Mouse (Mus musculus): ENCODE measurements around the gene AI661453. TPM values are rescaled to one million over a fixed set of nuclear protein-coding genes. Genes with fewer than 3 reads are reported as not detected.
"Not testable (repeated sequence)": the region's sequence is repeated elsewhere in the genome, so short reads cannot be mapped to it uniquely, and the experiment has no call there.

Gene AI661453
- total RNA-seq, 2 experiments from 2014 or later: 0.19 to 0.52 TPM

DNA sequence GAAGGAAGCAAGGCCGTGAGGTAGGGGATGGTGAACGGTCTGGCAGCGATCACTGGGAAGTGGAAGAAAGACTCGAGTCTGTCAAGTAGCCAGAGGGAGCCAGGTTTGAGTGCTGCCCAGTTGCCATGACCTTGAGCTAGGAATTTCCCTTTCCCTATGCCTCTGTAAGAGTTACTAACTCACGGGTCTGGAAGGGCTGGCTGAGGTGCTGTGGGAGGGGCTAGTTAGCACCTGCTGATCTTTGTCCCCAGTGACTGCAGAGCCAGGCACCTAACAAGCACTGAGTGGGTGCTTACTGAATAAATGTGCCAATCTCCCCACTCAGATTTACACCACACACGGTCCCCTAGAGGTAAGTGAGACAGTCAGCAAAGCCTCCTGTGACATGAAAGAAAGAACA lies 57.2 kb downstream of the AI661453 start:
- no peak for DNase-seq (ENCODE audit: extremely low spot score in 1 of 2, low spot score in 1 of 2)

DNA sequence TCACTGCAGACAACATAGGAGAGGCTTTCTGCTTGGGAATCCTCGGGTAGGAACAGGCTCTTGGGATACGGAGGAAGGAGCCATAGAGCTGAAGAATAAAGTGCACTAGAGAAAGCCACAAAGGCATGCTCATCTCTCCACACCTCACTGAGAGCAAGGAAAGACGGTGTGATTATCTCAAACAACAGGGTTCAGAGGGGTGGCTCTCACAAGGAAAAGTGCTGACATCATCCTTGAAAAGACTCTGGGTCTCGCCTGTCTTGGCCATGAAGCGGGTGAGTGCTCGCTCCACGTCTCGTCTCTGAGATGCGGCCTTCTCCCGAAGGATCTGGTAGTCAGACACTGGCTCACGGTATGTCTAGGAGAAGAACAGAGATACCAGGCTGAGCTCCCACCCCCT lies 57.7 kb downstream of the AI661453 start:
- no peak for DNase-seq (ENCODE audit: extremely low spot score in 1 of 2, low spot score in 1 of 2)

DNA sequence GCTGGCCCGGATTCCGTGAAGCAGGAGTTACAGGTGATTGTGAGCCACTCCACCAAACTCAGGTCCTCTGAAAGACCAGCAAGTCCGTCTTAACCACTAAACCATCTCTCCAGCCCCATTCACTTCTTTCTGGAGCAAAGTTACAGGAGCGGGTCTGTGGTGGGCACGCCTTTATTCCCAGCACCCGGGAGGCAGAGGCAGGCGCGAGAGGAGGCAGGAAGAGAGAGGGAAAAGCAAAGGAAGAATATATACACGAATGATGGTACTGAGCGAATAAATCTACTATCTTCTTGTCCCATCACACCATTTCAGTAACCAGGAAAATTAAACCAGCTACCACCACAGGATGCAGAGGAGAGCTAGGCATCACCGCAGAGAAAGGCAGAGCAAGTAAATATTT lies 65.1 kb downstream of the AI661453 start:
- DNase-seq (ENCODE audit: extremely low spot score in 1 of 2, low spot score in 1 of 2): no peak

DNA sequence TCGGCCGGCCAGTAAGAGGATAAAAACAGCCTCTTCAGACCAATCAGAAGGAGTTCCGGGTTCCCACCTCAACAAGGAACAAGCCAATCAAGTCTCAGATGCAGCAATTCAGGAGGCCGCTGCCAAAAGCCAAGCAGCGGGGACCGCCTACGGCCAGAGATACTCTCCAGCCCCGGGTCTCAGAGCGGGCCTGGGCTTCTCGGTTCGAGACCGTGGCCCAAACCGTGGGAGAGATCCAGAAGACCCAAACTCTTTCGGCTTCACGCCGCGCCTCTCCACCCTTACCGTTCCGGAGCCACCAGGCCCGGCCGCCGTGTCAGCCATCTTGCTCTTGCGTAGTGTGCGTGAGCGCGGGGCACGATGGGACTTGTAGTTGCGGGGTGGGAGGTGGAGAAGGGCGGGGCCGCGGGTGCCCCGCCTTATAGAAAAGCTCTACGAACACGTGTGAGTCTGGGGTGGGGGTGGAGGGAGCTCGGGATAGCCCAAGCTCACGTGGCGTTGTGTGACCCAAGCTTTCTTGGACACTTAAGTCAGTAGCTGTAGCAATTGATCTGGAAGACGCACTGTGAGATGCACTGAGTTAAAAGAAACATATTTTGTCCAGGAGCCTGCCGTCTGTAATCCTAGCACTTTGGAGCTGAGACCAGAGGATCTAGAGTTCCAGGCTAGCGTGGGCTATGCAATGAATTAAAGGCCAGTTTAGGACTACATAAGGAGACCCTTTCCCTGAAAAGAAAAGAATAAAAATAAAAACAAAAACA lies 65.7 kb downstream of the AI661453 start, which contains the start of gene Taf8:
Taf8 (minus strand) TSS at position 347 of the 761 bp plus-strand sequence.
- DNase-seq (ENCODE audit: extremely low spot score in 1 of 2, low spot score in 1 of 2): peak; percentile 84 to 96

DNA sequence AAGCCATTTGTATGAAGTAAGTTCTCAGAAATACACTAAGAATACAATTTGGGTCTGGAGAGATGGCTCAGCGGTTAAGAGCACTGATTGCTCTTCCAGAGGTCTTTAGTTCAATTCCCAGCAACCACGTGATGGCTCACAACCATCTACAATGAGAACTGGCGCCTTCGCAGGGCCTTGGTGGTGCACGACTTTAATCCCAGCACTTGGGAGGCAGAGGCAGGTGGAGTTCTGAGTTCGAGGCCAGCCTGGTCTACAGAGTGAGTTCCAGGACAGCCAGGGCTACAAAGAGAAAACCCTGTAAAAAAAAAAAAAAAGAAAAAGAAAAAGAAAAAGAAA lies 66.3 kb downstream of the AI661453 start:
- DNase-seq (ENCODE audit: extremely low spot score in 1 of 2, low spot score in 1 of 2): not testable (repeated sequence)

DNA sequence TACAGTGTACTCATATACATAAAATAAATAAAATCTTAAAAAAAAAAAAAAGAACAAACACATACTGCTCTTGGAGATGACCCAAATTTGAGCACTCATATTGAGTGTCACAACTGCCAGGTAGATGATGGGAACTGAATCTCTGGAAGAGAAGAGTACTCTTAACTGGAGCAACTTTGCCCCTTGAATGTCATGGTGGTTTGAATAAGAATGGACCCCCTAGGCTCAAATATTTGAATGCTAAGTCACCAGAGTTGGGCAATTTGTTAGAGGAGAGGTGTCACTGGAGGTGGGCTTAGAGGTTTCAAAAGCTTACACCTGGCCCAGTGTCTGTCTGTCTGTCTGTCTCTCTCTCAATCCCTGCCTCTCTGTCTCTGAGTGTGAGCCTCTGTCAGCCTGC lies 67.3 kb downstream of the AI661453 start:
- DNase-seq (ENCODE audit: extremely low spot score in 1 of 2, low spot score in 1 of 2): no peak

DNA sequence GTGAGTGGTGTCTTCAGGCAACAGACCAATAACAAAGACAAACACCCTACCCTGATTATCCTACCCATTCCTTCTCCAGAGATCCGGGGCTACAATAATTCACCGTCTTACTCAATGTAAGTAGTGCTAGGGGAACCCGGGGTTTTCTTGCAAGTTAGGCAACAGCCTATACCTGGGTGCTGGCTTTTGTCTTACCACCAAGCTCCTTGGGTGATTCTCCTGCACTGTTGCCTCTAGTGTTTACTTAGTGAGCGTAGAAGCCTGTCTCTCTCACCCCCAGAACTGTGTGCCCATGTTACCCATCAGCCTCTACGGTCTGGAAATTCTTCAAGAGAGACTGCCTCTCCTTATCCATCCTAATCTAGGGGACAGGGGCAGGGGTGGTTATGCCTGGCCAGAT lies 67.8 kb downstream of the AI661453 start:
- no peak for DNase-seq (ENCODE audit: extremely low spot score in 1 of 2, low spot score in 1 of 2)

DNA sequence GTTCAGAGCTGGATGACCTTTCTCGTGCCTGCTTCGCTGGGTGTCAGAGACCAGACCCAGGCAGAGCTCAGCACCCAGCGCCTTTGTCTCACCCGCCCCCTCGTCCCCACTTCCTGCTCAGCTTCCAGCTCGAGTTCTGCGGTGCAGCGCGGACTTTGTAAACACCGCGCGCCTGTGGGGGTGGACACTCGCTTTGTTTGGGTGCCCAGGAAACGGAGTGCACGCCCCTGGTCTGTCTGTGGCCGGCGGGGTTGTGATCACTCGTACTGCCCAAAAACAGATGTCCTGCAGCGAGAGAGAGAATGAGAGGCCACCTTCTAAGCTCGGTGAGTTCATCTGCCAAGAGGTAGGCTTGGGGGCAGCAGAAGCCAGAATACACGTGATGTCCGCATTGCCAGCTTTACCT lies 68.5 kb downstream of the AI661453 start, which contains the start of gene Ccnd3:
Ccnd3 (plus strand) TSS at position 111 of the 406 bp plus-strand sequence.
- peak in 1 of 2 experiments; percentile 46 for DNase-seq (ENCODE audit: extremely low spot score in 1 of 2, low spot score in 1 of 2)

DNA sequence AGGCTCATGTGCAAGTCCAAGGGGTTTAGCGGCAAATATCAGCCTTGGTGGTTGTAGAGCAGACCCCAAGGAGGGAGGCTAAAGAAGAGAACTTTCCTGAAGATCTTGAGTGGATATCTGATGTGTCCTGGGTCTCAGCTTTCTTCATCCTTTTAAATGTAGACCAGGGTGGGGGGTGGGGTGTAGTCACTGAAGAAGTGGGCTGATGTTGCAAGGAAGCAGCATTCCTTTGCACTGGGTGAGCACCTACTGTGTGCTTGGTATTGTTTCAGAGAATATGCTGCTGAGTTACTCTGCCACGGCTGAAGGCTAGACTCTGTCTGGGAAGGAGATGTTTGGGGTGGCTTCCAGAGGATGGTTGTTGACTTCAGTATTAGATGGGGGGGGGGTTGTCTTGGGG lies 69.2 kb downstream of the AI661453 start:
- DNase-seq (ENCODE audit: extremely low spot score in 1 of 2, low spot score in 1 of 2): no peak

DNA sequence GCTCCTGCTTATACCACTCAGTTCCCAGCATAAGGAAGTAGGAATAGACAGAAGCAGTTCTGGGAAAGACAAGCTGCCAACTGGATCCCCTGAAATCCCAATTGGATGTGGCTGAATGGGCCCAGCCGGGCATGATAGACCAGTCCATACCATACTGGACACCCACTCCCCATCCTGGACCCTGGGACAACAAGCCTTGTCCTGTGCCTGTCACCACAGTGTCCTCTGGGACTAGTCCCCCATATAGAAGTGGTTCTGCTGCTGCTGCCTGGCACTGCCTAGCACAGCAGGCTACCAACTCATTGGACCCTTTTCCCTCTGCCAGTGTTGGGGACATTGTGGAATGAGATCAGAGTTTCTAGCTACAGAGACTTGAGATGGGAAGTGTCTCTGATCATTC lies 69.6 kb downstream of the AI661453 start:
- DNase-seq (ENCODE audit: extremely low spot score in 1 of 2, low spot score in 1 of 2): no peak

DNA sequence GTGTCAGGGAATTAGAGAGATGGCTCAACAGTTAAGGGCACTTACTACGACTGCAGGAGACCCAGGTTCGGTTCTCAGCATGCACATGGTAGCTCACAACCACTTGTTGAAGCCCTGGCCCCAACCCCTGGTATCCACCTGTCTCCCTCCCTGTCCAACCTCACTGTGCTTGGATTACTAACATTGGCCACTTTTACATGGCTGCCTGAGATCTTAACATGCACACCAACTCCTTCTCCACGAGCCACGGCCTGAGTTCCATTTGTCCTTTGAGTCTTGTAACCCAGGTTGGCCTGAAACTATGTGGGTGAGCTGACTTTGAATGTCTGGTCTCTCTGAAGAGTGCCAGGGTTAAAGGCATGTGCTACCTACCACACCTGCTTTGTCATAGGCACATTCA lies 70.3 kb downstream of the AI661453 start:
- DNase-seq (ENCODE audit: extremely low spot score in 1 of 2, low spot score in 1 of 2): no peak

DNA sequence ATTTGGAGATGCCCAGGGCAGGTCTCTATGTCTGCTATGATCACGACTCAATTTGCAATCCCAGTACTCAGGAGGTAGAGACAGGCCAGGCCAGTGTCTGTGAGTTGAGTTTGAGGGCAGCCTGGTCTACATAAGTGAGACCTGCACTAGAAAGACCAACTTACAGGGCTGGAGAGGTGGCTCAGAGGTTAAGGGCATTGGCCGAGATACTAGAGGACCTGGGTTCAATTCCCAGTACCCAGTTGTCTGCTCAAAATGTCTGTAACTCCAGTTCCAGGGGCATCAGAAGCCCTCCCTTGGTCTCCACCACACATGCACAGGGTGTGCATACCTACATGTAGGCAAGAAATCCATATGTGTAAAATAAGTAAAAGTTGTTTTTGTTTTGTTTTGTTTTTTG lies 71.1 kb downstream of the AI661453 start:
- DNase-seq (ENCODE audit: extremely low spot score in 1 of 2, low spot score in 1 of 2): no peak

DNA sequence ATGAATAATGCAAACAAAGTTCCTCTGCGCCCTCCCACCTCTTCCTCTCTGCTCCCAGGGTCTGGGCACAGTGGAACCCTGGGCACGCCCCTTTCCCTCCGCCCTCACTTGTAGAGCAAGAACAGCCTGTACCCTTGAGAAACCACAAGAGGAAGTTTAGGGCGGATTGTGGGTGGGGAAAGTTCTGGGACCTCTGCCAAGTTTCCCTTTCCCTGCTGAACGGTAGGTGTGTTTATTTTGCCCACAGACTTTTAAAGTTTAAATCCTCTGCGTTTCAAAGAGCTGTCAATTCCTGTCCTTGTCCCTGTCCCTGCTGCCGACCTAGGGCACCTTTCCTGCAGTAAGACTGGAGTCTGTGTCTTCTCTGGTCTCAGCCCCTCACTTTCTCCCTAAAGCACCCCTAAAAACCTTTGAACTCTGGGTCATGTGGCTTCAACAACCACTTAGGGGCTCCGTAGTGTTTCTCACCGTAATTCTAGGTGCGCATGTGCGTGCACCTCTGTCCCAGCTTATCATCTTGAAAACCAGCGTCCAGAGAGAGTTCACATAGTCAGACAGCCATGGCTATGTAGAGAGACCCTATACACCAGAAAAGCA lies 71.7 kb downstream of the AI661453 start:
- DNase-seq (ENCODE audit: extremely low spot score in 1 of 2, low spot score in 1 of 2): peak; percentile 28 to 63

DNA sequence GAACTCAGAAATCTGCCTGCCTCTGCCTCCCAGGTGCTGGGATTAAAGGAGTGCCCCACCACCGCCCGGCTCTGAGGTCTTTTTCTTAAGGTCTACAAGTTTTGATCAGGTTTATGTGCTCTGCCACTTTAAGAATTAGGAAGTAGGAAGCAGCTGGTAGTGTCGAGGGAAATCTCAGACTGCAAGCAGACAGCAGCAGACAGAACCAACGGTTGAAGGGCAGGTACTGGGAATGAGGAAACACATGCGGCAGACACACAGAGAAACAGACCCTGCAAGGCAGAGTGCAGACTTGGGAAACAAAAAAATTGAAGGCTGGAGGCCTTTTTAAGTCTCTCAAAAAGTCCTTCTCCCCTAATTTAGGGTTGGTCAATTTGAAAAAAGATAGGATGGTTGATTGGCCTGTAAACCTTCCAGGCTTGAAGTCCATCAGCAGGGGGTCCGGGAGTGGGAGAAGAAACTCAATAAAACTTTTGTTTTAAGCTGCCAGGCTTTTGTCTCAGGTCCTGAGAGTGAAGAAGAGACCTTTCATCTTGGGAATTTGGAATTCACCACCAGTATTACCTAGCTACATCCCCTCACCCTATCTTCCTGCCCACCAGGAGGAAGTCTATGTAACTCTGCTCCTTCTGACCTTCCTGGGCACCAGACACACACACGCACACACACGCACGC lies 72.8 kb downstream of the AI661453 start:
- DNase-seq (ENCODE audit: extremely low spot score in 1 of 2, low spot score in 1 of 2): no peak

DNA sequence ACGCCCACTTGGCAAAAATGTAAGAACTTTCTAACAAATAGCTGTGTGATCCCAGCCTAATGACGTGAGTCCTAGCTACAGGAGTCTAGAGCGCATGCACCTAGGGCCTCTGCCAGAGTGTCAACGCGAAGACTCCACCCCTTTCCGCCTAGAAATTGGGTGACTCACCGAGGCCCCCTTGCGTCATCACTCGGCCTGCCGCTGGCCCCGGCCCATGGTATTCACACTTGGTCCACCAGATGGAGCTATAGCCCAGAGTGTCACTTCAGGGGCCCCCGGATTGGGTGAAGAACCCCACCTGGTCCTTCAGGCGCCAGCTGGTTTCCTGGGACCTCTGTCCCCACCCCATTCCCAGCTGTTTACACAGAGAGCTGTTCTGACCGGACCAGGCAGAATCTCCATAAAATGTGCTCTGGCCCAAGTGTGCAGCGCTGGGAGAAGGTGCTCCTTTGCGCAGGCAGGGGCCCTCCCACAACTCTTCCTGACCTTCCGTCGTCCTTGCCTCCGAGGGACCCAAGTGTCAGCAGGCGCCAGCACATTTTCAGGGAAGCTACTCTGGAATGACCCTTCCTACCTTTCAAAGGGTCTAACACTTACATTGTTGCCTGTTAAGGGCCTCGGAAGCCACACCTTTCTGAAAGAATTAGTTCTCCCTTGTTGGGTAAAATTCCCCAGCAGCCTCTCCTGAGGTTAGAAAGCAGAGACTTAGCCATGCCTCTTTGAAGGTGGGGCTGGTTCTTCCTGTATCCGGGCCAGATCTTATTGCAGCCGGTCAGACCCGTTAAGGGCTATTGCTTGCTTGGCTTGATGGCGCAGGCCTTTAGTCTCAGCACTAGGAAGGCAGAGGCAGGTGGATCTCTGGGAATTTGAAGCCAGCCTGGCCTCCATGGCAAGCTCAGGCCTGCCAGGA lies 75.0 kb downstream of the AI661453 start:
- DNase-seq (ENCODE audit: extremely low spot score in 1 of 2, low spot score in 1 of 2): peak; percentile 97

DNA sequence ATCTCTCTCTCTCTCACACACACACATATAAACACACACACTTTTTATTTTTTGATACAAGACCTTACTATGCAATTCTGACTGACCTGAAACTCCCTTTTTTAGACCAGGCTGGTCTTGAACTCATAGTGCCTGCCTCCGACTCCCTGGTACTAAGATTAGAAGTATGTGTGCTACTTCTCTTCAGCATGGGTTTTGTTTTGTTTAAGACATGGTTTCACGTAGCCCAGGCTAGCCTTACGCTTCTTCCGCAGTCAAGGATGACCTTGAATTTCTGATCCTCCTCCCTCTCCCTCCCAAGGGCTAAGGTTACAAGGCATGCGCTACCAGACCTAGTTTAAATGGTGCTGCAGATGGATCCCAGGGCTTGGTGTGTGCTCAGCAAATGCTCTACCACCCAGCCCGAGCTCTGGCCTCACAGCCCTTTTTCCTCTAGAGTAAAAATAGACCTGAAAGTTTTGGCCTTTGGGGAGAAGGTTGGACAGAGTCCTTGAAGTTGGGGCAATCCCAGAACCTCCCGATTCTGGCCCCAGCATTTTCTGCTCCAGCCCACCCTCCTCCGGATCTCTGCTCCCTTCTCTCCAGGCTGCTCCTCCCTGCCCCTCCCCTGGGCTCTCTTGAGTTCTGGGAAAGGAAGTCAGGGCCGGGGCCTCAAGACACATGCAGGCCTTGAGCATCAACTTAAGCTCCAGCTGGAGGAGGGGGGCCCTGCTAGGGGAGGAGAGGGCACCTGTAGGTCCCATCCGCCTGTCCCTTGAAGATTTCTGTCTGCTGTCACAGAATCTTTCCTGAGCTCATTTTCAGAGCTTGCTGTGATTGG lies 76.8 kb downstream of the AI661453 start:
- DNase-seq (ENCODE audit: extremely low spot score in 1 of 2, low spot score in 1 of 2): no peak

DNA sequence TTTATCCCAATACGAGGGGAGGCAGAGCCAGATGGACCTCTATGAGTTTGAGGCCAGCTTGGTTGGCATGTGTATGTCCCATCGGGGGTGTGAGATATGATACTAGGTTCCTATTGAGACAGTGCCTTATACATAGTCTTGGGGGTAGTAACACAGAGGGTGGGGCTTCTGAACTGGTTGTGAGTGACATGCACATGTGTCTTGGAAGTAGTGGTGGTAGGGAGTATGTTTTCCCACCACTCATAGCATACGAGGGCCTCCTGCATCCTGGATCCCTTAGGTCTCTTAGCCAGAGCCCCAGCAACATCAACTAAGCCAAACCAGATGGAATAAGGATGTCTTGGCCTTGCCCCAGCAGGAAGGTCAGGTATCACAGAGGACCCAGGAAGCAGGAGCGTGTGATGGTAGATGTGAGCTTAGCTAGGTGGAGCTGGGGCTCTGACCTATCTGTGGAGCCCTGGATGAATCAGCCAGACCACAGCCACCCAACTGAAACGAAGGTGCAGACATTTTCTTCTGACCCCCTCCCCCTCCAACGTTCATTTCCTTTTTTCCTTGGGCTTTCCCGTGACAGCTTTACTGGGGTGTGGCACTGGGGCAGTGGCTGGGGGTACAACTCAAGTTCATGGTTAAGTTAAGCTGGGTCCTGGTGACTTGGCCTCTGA lies 78.9 kb downstream of the AI661453 start:
- no peak for DNase-seq (ENCODE audit: extremely low spot score in 1 of 2, low spot score in 1 of 2)

DNA sequence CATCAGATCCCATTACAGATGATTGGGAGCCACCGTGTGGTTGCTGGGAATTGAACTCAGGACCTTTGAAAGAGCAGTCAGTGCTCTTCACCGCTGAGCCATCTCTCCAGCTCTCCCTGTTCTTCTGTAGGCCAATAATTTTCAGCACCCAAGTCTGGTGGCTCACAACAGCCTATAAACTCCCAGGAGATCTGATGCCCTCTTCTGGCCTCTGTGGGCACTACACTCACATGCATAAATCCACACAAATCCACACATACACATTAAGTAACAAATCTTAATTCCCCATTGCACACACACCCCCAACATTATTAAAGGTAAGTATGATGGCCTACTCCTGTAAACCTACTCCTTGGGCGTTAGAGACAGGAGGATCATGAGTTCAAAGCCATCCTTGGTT lies 79.8 kb downstream of the AI661453 start:
- DNase-seq (ENCODE audit: extremely low spot score in 1 of 2, low spot score in 1 of 2): no peak

DNA sequence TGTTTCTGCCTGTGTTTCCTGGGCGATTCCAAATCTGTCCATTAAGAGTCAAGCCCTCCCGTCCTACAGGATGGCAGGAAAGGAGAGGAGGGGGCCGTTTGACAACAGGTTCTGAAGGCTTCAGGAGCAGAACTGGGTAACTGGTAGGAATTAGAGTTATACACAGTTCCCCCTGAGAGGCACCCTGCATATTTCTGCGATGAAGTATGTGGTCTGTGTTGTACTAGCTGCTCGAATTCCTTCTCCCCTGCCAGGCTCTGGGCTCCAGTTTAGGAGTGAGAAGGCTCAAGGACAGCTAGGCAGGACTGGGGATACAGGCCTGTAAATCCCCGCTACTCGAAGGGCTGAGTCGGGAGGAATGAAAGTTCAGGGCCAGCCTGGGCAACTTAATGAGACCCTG lies 81.8 kb downstream of the AI661453 start:
- no peak for DNase-seq (ENCODE audit: extremely low spot score in 1 of 2, low spot score in 1 of 2)

Data from layer of hippocampus, postnatal 25 days (tissue).